ENCODE assay signal across 12 mouse cellular contexts in the genomic region with DNA sequence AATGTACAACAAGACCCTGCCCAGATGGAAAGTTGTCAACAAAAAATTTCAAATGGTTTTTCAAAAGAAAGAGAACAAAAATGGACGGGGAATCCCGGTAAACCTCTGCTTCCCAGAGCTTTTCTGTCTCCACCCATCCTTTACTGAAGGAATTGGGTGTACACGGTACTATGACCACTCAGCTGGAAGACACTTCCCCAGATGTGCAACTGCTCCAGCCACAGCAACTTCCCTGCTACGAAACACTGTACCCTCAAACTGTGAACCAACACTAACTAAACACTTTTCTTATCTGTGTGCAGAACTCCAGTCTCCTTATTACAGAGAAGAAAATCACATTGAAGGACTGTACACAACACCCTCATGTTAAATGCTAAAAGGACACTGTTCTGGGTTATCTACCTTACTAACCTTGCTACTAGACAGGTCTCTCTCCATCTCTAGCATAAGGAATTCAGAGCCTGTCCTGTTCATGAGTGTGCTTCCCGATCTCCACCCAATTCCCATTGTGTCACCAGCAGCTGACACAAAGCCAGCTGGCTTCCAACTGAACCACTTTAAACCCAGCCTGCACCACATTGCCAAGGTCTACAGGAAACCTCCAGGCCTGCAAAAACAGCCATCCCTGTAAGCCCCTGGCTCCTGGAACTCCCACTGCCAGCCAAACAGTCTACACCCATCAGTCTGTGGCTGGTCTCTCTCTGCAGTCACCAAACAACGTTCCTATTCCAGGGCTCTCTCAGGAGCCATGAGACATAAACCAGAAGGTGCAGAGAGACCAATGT. TPM values are rescaled to one million over a fixed set of nuclear protein-coding genes. Genes with fewer than 3 reads are reported as not detected.
A peak's percentile ranks its signal among the peaks of the same experiment; 100 is the strongest.
DNase-seq lines count a peak whose midpoint lies in the region; TF ChIP-seq lines count a peak whose summit lies in the region.
"Had no signal": no experiment of that assay in that cellular context is flagged by ENCODE, and none has a peak within 500 bp of the region (broad histone marks: within the 10 kb centered on the region; RNA-seq: fewer than 3 reads in every experiment).

No protein-coding gene starts in this region.

- no peaks in the 10 kb centered on the region for H3K4me1 ChIP-seq in small intestine, adult 2 months (ENCODE audit: control insufficient read depth, insufficient read depth, insufficient read length, low read length)
- H3K4me1 ChIP-seq in hindbrain, embryonic 10.5 days (replicated peaks), result no peaks in the 10 kb centered on the region; the same call in 1 of the 2 replicates
- H3K4me1 ChIP-seq in midbrain, embryonic 10.5 days, result peaks cover 4% of the 10 kb centered on the region; the same call in 1 of the 2 replicates
- H3K4me1 ChIP-seq: intestine, embryonic 15.5 days; midbrain, embryonic 12.5 days had no signal

- DNase-seq in left cerebral cortex, postnatal 4 days, result peak; percentile 53
- no peak for DNase-seq in left cerebral cortex, adult 11 months (ENCODE audit: low spot score)
- peak; percentile 23 for DNase-seq in gastrocnemius, postnatal 10 days
- peak; percentile 69 for DNase-seq in kidney, adult 9 months
- no peak for DNase-seq in natural killer cell, adult 2 months (ENCODE audit: low spot score in 2 of 2)
- DNase-seq in hindbrain, embryonic 10.5 days (ENCODE audit: low spot score), result no peak
- DNase-seq in midbrain, embryonic 10.5 days (ENCODE audit: low spot score), result no peak
- DNase-seq: cerebellum, adult 11 months had no signal

- H3K4me3 ChIP-seq in small intestine, adult 2 months (ENCODE audit: low read depth, low read length), result no peak overlapping the region
- no peak overlapping the region for H3K4me3 ChIP-seq in hindbrain, embryonic 10.5 days
- no peak overlapping the region for H3K4me3 ChIP-seq in midbrain, embryonic 10.5 days
- H3K4me3 ChIP-seq: intestine, embryonic 15.5 days; midbrain, embryonic 12.5 days had no signal

- 55% methylated on average over 6 of the region's 6 CpGs for WGBS in small intestine, adult 2 months
- 79% methylated on average over 6 of the region's 6 CpGs for WGBS in hindbrain, embryonic 10.5 days
- WGBS in midbrain, embryonic 10.5 days, result 79% methylated on average over 6 of the region's 6 CpGs

- intact Hi-C loops in left cerebral cortex, postnatal 4 days (cut with DNase I), result no loop called here

- H3K27ac ChIP-seq in small intestine, adult 2 months (ENCODE audit: insufficient read depth, low read depth, low read length), result peak overlapping the region; percentile 62; the same call in 1 of the 2 replicates
- H3K27ac ChIP-seq in hindbrain, embryonic 10.5 days, result no peak overlapping the region
- no peak overlapping the region for H3K27ac ChIP-seq in midbrain, embryonic 10.5 days (replicated peaks)
- H3K27ac ChIP-seq: intestine, embryonic 15.5 days; midbrain, embryonic 12.5 days had no signal

- H3K27me3 ChIP-seq in small intestine, adult 2 months (ENCODE audit: control insufficient read depth, insufficient read depth, low read length), result no peaks in the 10 kb centered on the region
- H3K27me3 ChIP-seq in hindbrain, embryonic 10.5 days (ENCODE audit: insufficient read depth, poor library complexity, severe bottlenecking), result no peaks in the 10 kb centered on the region
- H3K27me3 ChIP-seq in midbrain, embryonic 10.5 days (ENCODE audit: low read depth, poor library complexity, severe bottlenecking), result no peaks in the 10 kb centered on the region
- H3K27me3 ChIP-seq: intestine, embryonic 15.5 days; midbrain, embryonic 12.5 days had no signal

- TF ChIP-seq POLR2A in small intestine, adult 2 months (IDR thresholded peaks at IDR 0.05; ENCODE audit: low read depth, low read length), result no peak

- no peaks in the 10 kb centered on the region for H3K36me3 ChIP-seq in small intestine, adult 2 months (ENCODE audit: control insufficient read depth, insufficient read depth, low read length)
- H3K36me3 ChIP-seq in hindbrain, embryonic 10.5 days, result no peaks in the 10 kb centered on the region
- H3K36me3 ChIP-seq in midbrain, embryonic 10.5 days, result no peaks in the 10 kb centered on the region
- H3K36me3 ChIP-seq: G1E; intestine, embryonic 15.5 days; midbrain, embryonic 12.5 days had no signal

- no peak for TF ChIP-seq CTCF in small intestine, adult 2 months (IDR thresholded peaks at IDR 0.05; ENCODE audit: extremely low read depth, insufficient read length, insufficient replicate concordance, low read depth, low read length)

- no peaks in the 10 kb centered on the region for H3K9me3 ChIP-seq in hindbrain, embryonic 10.5 days
- H3K9me3 ChIP-seq in midbrain, embryonic 10.5 days (replicated peaks), result no peaks in the 10 kb centered on the region
- H3K9me3 ChIP-seq: G1E; intestine, embryonic 15.5 days; midbrain, embryonic 12.5 days had no signal

RNA-seq across cellular contexts. Expression of gene Tmtc1, which starts 59.9 kb away (rescaled TPM):
- 10 to 100 TPM; 36.7 to 37.5 TPM for total RNA-seq in left cerebral cortex, postnatal 4 days (2021)
- 10 to 100 TPM; 57.5 to 58.7 TPM for total RNA-seq in gastrocnemius, postnatal 10 days (2021)
- 1.8 and 6.4 TPM in 2 replicates for polyA plus RNA-seq in small intestine, adult 2 months (2012; rRNA removed)
- polyA plus RNA-seq in hindbrain, embryonic 10.5 days (2016; fragmentation: Nextera tagmentation; extraction: Ambion mirVana), result 0.61 and 1.3 TPM in 2 replicates
- polyA plus RNA-seq in midbrain, embryonic 10.5 days (2016; fragmentation: Nextera tagmentation; extraction: Ambion mirVana), result 0.57 and 0.67 TPM in 2 replicates
- polyA plus RNA-seq: G1E had no signal

Comparison
In these comparisons a context has a peak if more than half of its experiments do, and no peak if none do; other contexts are left out.
1. DNase-seq: peak in left cerebral cortex, postnatal 4 days (single experiment), gastrocnemius, postnatal 10 days (single experiment) and kidney, adult 9 months (single experiment); none in left cerebral cortex, adult 11 months (single experiment), natural killer cell, adult 2 months (0 of 2), hindbrain, embryonic 10.5 days (single experiment) and midbrain, embryonic 10.5 days (single experiment).